Mouse (Mus musculus) layer of hippocampus, postnatal 36 days (tissue): ENCODE data around the gene Tsks. TPM values are rescaled to one million over a fixed set of nuclear protein-coding genes. Genes with fewer than 3 reads are reported as not detected.
A peak's percentile ranks its signal among the peaks of the same experiment; 100 is the strongest.

ENCODE experiments used
- DNase-seq, 2 experiments: peaks; one replicate each; pipeline ENCODE4 v3.0.0; 2022
- total RNA-seq, 2 experiments: library from RNA; stranded (reverse); gene quantifications; 2 replicates each; pipeline ENCODE4 v1.2.3; 2021

The Tsks gene
- total RNA-seq, 2 experiments from 2014 or later, result 0.87 to 0.88 TPM

GRCm38 (mm10) chr7:44983085-44983484 is 40.1 kb downstream of the Tsks start:
- peak; percentile 77 to 80 for DNase-seq

GRCm38 (mm10) chr7:44983944-44984832 is 41.2 kb downstream of the Tsks start:
- DNase-seq, result no peak

GRCm38 (mm10) chr7:44984833-44985164 is 41.8 kb downstream of the Tsks start:
- DNase-seq, result no peak

- DNase-seq, result peak; percentile 42 to 51
These were observed 42.7 kb downstream of the Tsks start for GRCm38 (mm10) chr7:44985595-44986191.

- peak; percentile 98 to 99 for DNase-seq
These were observed 43.3 kb downstream of the Tsks start, which contains the start of gene Prmt1 for GRCm38 (mm10) chr7:44986192-44986878. Gene Prmt1, minus strand, starts transcription at chr7:44986568.

- DNase-seq, result no peak
These were observed 44.1 kb downstream of the Tsks start for GRCm38 (mm10) chr7:44986879-44987718.

- no peak for DNase-seq
These were observed 53.7 kb downstream of the Tsks start for GRCm38 (mm10) chr7:44996672-44997071.

DNA sequence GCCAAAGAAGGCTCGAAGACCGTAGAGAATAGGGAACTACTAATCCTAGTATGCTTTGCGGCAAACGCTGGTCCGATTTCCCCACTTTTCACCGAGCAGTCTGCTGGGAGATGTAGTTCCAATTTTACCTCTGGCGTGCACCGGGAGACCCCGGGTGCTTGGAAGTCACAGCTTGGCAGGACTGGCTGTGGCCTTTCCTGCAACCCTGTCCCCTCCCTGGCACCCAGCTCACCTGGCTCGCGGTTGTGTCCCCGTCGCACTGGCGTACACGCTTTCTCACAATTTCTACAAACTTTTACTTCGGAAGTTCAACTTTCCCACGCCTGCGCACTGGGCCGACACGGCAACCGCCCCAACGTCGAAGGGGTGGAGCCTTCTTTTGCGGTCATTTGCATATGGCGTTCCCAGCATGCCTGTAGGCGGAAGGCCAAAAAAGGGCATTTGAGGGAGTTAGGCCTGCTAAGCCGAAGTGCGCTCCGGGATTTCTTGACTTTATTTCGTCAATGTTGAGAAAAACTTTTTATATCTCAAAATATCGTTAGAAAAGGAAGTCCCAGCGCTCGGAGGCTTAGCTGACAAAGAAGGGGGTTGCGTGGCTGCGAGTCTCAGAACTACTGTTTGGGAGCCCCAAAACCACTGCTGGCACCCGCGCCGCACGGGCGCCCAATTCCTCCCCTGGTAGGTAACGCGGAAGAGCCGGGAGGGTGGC is 54.4 kb downstream of the Tsks start, which contains the start of gene Irf3:
Gene Irf3, plus strand, starts transcription at position 418 of the 709 bp plus-strand sequence.
- DNase-seq, result peak; percentile 95 to 97

- no peak for DNase-seq
These were observed 55.0 kb downstream of the Tsks start for GRCm38 (mm10) chr7:44997940-44998428.

DNA sequence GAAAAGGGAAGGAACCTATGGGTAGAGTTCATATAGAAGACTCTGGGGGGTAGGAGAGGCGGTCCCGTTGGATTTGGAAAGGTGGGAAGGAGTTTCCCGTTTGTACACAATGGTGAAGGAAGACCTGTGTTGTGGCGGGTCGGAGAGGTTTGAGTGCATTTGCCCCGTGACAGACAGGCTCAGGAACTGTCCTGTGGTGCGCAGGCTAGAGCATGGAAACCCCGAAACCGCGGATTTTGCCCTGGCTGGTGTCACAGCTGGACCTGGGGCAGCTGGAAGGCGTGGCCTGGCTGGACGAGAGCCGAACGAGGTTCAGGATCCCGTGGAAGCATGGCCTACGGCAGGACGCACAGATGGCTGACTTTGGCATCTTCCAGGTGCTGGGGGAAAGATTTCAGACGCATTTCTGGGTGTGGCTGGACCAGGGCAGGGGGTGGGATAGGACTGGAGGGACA is 55.5 kb downstream of the Tsks start, which contains the start of gene Bcl2l12:
Gene Bcl2l12, minus strand, starts transcription at position 212 of the 455 bp plus-strand sequence.
- DNase-seq, result no peak

GRCm38 (mm10) chr7:44999753-45000152 is 56.7 kb downstream of the Tsks start:
- DNase-seq, result no peak

DNA sequence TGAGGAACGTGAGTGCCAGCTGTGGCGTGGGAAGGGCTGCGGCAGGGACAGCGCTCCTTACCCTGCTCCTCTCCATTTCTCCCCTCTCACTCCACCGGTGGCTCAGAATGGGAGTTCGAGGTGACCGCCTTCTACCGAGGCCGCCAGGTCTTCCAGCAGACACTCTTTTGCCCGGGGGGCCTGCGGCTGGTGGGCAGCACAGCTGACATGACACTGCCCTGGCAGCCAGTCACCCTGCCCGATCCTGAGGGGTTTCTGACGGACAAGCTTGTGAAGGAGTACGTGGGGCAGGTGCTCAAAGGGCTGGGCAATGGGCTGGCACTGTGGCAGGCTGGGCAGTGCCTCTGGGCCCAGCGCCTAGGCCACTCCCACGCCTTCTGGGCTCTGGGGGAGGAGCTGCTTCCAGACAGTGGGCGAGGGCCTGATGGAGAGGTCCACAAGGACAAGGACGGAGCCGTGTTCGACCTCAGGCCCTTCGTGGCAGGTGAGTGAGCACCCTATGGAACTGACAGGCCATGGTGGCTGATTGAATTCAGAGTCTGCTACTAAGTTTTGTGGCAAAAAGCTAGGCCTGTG is 57.6 kb downstream of the Tsks start:
- DNase-seq, result no peak

- no peak for DNase-seq
These were observed 59.4 kb downstream of the Tsks start for GRCm38 (mm10) chr7:45002440-45002839.

GRCm38 (mm10) chr7:45004546-45004945 is 61.5 kb downstream of the Tsks start:
- no peak for DNase-seq

DNA sequence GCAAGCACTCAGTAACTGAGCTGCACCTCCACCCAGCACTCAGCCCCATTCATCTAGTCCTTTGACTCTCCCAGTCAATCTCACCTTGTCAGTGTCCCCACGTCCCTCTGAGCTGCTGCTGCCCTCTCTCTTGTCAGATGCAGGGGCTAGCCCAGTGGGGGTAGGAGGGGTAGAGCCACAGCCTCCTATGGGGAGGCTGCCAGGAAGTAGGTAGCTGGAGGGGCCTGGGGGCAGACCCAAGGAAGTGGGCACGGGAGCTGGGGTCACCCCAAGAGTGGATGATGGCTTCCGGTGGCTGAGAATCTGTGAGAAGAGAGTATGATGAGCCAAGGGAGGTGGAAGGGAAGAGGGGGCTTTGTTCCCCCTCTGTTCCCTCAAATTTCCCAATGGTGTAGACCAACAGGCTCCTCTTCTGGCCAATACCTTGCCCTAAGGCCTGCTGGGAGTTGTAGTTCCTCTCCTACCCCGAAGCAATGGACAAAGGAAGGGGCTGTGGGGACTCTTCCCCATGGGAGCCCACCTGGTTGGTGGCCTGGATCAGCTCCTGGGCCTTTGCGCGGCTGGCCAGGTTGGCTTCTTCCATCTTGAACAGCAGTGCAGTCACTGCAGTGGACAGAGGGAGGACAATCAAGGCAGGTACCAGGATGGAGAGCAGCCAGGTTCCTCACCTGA is 62.5 kb downstream of the Tsks start:
- DNase-seq, result no peak

DNA sequence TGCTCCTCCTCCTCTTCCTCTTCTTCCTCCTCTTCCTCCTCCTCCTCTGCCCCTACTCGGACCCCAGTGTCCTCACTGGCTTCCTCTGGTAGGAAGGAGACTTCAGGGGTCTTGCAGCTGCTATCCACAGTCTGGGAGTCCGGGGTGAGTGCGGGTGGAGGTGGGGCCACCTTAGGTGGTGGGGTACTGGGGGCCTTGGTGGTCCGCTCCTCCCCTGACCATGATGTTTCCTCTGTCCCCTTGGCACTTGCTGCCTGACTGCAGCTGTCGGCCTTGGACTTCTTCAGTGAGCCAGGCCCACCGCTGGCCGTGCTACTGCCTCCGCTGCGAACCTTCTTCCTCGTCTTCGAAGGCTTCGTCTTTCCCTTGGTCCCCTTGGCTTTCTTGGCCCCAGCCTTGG is 63.5 kb downstream of the Tsks start:
- no peak for DNase-seq

GRCm38 (mm10) chr7:45007141-45007540 is 64.1 kb downstream of the Tsks start:
- DNase-seq, result no peak
